10 mouse cellular contexts compared by ENCODE assay signal in the genomic region with DNA sequence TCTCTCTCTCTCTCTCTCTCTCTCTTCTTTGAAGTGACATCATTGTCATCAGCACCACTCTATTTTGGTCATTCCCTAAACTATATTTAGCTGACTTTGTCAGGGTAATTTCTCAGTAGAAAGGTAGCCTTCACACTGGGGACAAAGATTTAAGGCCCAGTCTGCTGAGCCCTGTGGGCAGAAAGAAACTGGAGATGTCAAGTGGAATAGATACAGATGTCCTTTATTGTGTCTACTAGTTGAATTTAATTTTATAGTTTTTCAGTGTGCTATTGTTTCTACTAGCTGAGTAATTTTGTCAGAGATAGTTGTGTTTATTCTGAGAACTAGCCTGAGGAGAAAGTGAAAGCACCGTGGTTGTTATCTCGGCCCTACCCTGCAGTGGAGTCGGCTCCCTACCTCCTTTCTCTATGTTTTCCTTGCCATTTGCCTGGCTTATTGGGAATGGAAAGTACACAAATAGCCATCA. TPM values are rescaled to one million over a fixed set of nuclear protein-coding genes. Genes with fewer than 3 reads are reported as not detected.
DNase-seq lines count a peak whose midpoint lies in the region; ATAC-seq and TF ChIP-seq lines count a peak whose summit lies in the region.
"Had no signal": no experiment of that assay in that cellular context is flagged by ENCODE, and none has a peak within 500 bp of the region (broad histone marks: within the 10 kb centered on the region; RNA-seq: fewer than 3 reads in every experiment).

No protein-coding gene starts in this region.

- H3K4me2 ChIP-seq in myocyte (ENCODE audit: low read depth) = peak overlapping the region; percentile 57
- H3K4me2 ChIP-seq in intestine, embryonic 15.5 days (replicated peaks) = no peak overlapping the region
- no peak overlapping the region for H3K4me2 ChIP-seq in hindbrain, postnatal 0 days (ENCODE audit: low read depth, low read length)
- H3K4me2 ChIP-seq in forebrain, embryonic 11.5 days (ENCODE audit: low read depth, low read length, severe bottlenecking) = no peak overlapping the region

- WGBS in intestine, embryonic 15.5 days = 46% methylated on average over 3 of the region's 3 CpGs
- 86% methylated on average over 3 of the region's 3 CpGs for WGBS in hindbrain, postnatal 0 days
- WGBS in forebrain, embryonic 11.5 days = 85% methylated on average over 3 of the region's 3 CpGs

- no peak for ATAC-seq in intestine, embryonic 15.5 days
- ATAC-seq in hindbrain, postnatal 0 days = no peak
- no peak for ATAC-seq in forebrain, embryonic 11.5 days (replicated peaks; ENCODE audit: low FRiP score)

- peak; percentile 83 for DNase-seq in heart, adult 11 months
- DNase-seq in heart, postnatal 25 days (ENCODE audit: low spot score) = no peak
- DNase-seq in c-Kit-positive CD71-positive TER-119-negative erythroid progenitor cells, embryonic 14.5 days (ENCODE audit: low read depth) = peak; percentile 34
- peak; percentile 11 for DNase-seq in heart, postnatal 36 days
- no peak for DNase-seq in hindbrain, postnatal 0 days (ENCODE audit: low spot score)
- DNase-seq in forebrain, embryonic 11.5 days (ENCODE audit: low spot score) = no peak
- DNase-seq: kidney, adult 18-20 months; lung, postnatal 4 days had no signal

- H3K27me3 ChIP-seq in myocyte (ENCODE audit: control insufficient read depth, insufficient read depth, insufficient read length) = no peaks in the 10 kb centered on the region
- H3K27me3 ChIP-seq in intestine, embryonic 15.5 days (replicated peaks) = no peaks in the 10 kb centered on the region
- no peaks in the 10 kb centered on the region for H3K27me3 ChIP-seq in hindbrain, postnatal 0 days (ENCODE audit: insufficient read depth, low read length)
- H3K27me3 ChIP-seq in forebrain, embryonic 11.5 days (ENCODE audit: control insufficient read depth, insufficient read depth, low read length) = no peaks in the 10 kb centered on the region

- no peaks in the 10 kb centered on the region for H3K4me1 ChIP-seq in intestine, embryonic 15.5 days (replicated peaks)
- H3K4me1 ChIP-seq in hindbrain, postnatal 0 days (ENCODE audit: insufficient read depth, low read length) = no peaks in the 10 kb centered on the region
- no peaks in the 10 kb centered on the region for H3K4me1 ChIP-seq in forebrain, embryonic 11.5 days (replicated peaks; ENCODE audit: control insufficient read depth, insufficient read depth, low read length)

- TF ChIP-seq CTCF in hindbrain, postnatal 0 days (IDR thresholded peaks at IDR 0.05; ENCODE audit: low read depth) = no peak

- TF ChIP-seq POLR2A in myocyte (IDR thresholded peaks at IDR 0.05; ENCODE audit: insufficient read length, low read depth) = no peak

- no peak overlapping the region for H3K27ac ChIP-seq in intestine, embryonic 15.5 days
- no peak overlapping the region for H3K27ac ChIP-seq in hindbrain, postnatal 0 days
- no peak overlapping the region for H3K27ac ChIP-seq in forebrain, embryonic 11.5 days (ENCODE audit: low read depth, low read length)

- intact Hi-C loops in heart, postnatal 25 days (cut with DNase I) = loop anchor here (2.0 kb wide), 1 partner anchor 30 kb away; the partner anchor contains the start of gene Eea1
- intact Hi-C loops in heart, postnatal 36 days (cut with DNase I) = loop anchor here (2.0 kb wide), 1 partner anchor 30 kb away; the partner anchor contains the start of gene Eea1

- H3K79me2 ChIP-seq in myocyte (ENCODE audit: control insufficient read depth, insufficient read depth) = peaks cover 68% of the 10 kb centered on the region

- no peaks in the 10 kb centered on the region for H3K9me3 ChIP-seq in intestine, embryonic 15.5 days
- no peaks in the 10 kb centered on the region for H3K9me3 ChIP-seq in hindbrain, postnatal 0 days (ENCODE audit: low read length)
- H3K9me3 ChIP-seq in forebrain, embryonic 11.5 days (ENCODE audit: control insufficient read depth, low read length) = no peaks in the 10 kb centered on the region

- no peak overlapping the region for H3K4me3 ChIP-seq in myocyte
- no peak overlapping the region for H3K4me3 ChIP-seq in intestine, embryonic 15.5 days (replicated peaks)
- H3K4me3 ChIP-seq in hindbrain, postnatal 0 days (ENCODE audit: low read length) = no peak overlapping the region
- H3K4me3 ChIP-seq in forebrain, embryonic 11.5 days (ENCODE audit: low read depth, low read length) = no peak overlapping the region

- peaks cover 12% of the 10 kb centered on the region for H3K36me3 ChIP-seq in myocyte (ENCODE audit: control insufficient read depth, insufficient read depth)
- no peaks in the 10 kb centered on the region for H3K36me3 ChIP-seq in intestine, embryonic 15.5 days
- peaks cover 3% of the 10 kb centered on the region; the same call in 1 of the 2 replicates for H3K36me3 ChIP-seq in hindbrain, postnatal 0 days (ENCODE audit: insufficient read depth, low read length)
- no peaks in the 10 kb centered on the region for H3K36me3 ChIP-seq in forebrain, embryonic 11.5 days (ENCODE audit: control insufficient read depth, insufficient read depth, low read length)

- no peak overlapping the region for H3ac ChIP-seq in myocyte (ENCODE audit: control insufficient read depth, insufficient read length)

- no peak overlapping the region for H3K9ac ChIP-seq in intestine, embryonic 15.5 days
- H3K9ac ChIP-seq in hindbrain, postnatal 0 days (replicated peaks; ENCODE audit: low read length) = no peak overlapping the region
- no peak overlapping the region for H3K9ac ChIP-seq in forebrain, embryonic 11.5 days (ENCODE audit: low read length)

TF ChIP-seq in myocyte, 11 proteins besides CTCF, POLR2A, EP300 and RAD21:
- TF ChIP-seq CEBPB (IDR thresholded peaks at IDR 0.05; ENCODE audit: insufficient read depth, poor library complexity, severe bottlenecking) = no peak
- TF ChIP-seq E2F4 (IDR thresholded peaks at IDR 0.05; ENCODE audit: insufficient read depth) = no peak
- no peak for TF ChIP-seq USF1 (IDR thresholded peaks at IDR 0.05; ENCODE audit: low read depth)
- TF ChIP-seq MYOD1 (IDR thresholded peaks at IDR 0.05; ENCODE audit: control insufficient read depth in 1 of 3, insufficient read length in 2 of 3, low read depth in 2 of 3) = no peak
- TF ChIP-seq POLR2AphosphoS2 (IDR thresholded peaks at IDR 0.05; ENCODE audit: insufficient read length, low read depth) = no peak
- no peak for TF ChIP-seq SRF (IDR thresholded peaks at IDR 0.05; ENCODE audit: control insufficient read depth, insufficient read length, low read depth)
- TF ChIP-seq REST (IDR thresholded peaks at IDR 0.05; ENCODE audit: insufficient read depth, insufficient read length) = no peak
- TF ChIP-seq TCF3 (IDR thresholded peaks at IDR 0.05; ENCODE audit: insufficient read length, low read depth) = no peak
- no peak for TF ChIP-seq MAX (IDR thresholded peaks at IDR 0.05; ENCODE audit: low read depth)
- no peak for TF ChIP-seq MYOG (IDR thresholded peaks at IDR 0.05; ENCODE audit: control insufficient read depth in 1 of 3, insufficient read depth in 1 of 3, insufficient read length in 2 of 3, low read depth in 2 of 3)
- no peak for TF ChIP-seq TCF12 (IDR thresholded peaks at IDR 0.05; ENCODE audit: insufficient read depth, poor library complexity, severe bottlenecking)

RNA-seq across cellular contexts. Expression of gene Eea1, which starts 30.3 kb away (rescaled TPM):
- 10 to 100 TPM; 30.2 to 33.4 TPM for total RNA-seq in heart, postnatal 25 days (2021)
- 10 to 100 TPM; 31.4 to 36.0 TPM for total RNA-seq in heart, postnatal 36 days (2021)
- 6.9 TPM for polyA plus RNA-seq in myocyte (2012; fragmentation: generic; extraction: Trizol)
- 19.9 and 22.4 TPM in 2 replicates for polyA plus RNA-seq in intestine, embryonic 15.5 days (2015; fragmentation: Nextera tagmentation; extraction: Ambion mirVana)
- total RNA-seq in hindbrain, postnatal 0 days (2014; rRNA removed) = 12.3 and 14.6 TPM in 2 replicates
- polyA plus RNA-seq in hindbrain, postnatal 0 days (2015; fragmentation: Nextera tagmentation; extraction: Ambion mirVana) = 27.3 and 27.5 TPM in 2 replicates
- 12.0 and 14.8 TPM in 2 replicates for polyA plus RNA-seq in forebrain, embryonic 11.5 days (2014; fragmentation: Nextera tagmentation; extraction: Ambion mirVana)

Comparison
In these comparisons a context has a peak if more than half of its experiments do, and no peak if none do; other contexts are left out.
1. DNase-seq: peak in heart, adult 11 months (single experiment), c-Kit-positive CD71-positive TER-119-negative erythroid progenitor cells, embryonic 14.5 days (single experiment) and heart, postnatal 36 days (2 of 2); none in heart, postnatal 25 days (single experiment), hindbrain, postnatal 0 days (single experiment) and forebrain, embryonic 11.5 days (single experiment).